Mouse (Mus musculus): Measurements from ENCODE around the gene Kit. TPM values are rescaled to one million over a fixed set of nuclear protein-coding genes. Genes with fewer than 3 reads are reported as not detected.

Gene Kit
- polyA plus RNA-seq, 1 experiment from 2014 or later = 14.5 TPM

- ATAC-seq (replicated peaks; ENCODE audit: low FRiP score, low read depth) (no peak), DNase-seq (ENCODE audit: low spot score) (no peak)
- Histone ChIP-seq H3K9ac (ENCODE audit: low read depth, low read length) (no peak overlapping the region), H3K4me2 (ENCODE audit: low read length) (no peak overlapping the region), H3K27ac (no peak overlapping the region), H3K9me3 (replicated peaks; ENCODE audit: low read length) (no peaks in the 10 kb centered on the region), H3K4me1 (replicated peaks; ENCODE audit: insufficient read depth, low read length) (no peaks in the 10 kb centered on the region), H3K27me3 (ENCODE audit: insufficient read depth, low read length) (no peaks in the 10 kb centered on the region), H3K36me3 (ENCODE audit: insufficient read depth, low read length) (no peaks in the 10 kb centered on the region), H3K4me3 (replicated peaks; ENCODE audit: low read depth, low read length) (no peak overlapping the region)
- WGBS = 88% methylated on average over 12 of the region's 12 CpGs
- TF ChIP-seq CTCF (IDR thresholded peaks at IDR 0.05; ENCODE audit: low read depth) = no peak
Measured at GRCm38 (mm10) chr5:75635385-75635784, 60.7 kb downstream of the Kit start.

- WGBS = 78% methylated on average over 11 of the region's 11 CpGs
- no peak for DNase-seq (ENCODE audit: low spot score)
Measured at GRCm38 (mm10) chr5:75640637-75641036, 65.9 kb downstream of the Kit start.

GRCm38 (mm10) chr5:75647046-75647445 is 72.3 kb downstream of the Kit start:
- Histone ChIP-seq H3K27ac (no peak overlapping the region), H3K9me3 (replicated peaks; ENCODE audit: low read length) (no peaks in the 10 kb centered on the region), H3K4me3 (replicated peaks; ENCODE audit: low read depth, low read length) (no peak overlapping the region), H3K36me3 (ENCODE audit: insufficient read depth, low read length) (0 out of 2 replicates have a peak, but pooled peaks cover 6% of the 10 kb centered on the region), H3K4me1 (replicated peaks; ENCODE audit: insufficient read depth, low read length) (no peaks in the 10 kb centered on the region), H3K4me2 (ENCODE audit: low read length) (no peak overlapping the region), H3K27me3 (ENCODE audit: insufficient read depth, low read length) (no peaks in the 10 kb centered on the region), H3K9ac (ENCODE audit: low read depth, low read length) (no peak overlapping the region)
- DNase-seq (ENCODE audit: low spot score) (no peak), ATAC-seq (replicated peaks; ENCODE audit: low FRiP score, low read depth) (no peak)
- WGBS = 92% methylated on average over 5 of the region's 5 CpGs
- TF ChIP-seq CTCF (IDR thresholded peaks at IDR 0.05; ENCODE audit: low read depth) = no peak

More at GRCm38 (mm10) chr5:75640637-75641036, 65.9 kb downstream of the Kit start:
- Histone ChIP-seq H3K9ac (ENCODE audit: low read depth, low read length) (no peak overlapping the region), H3K4me2 (ENCODE audit: low read length) (no peak overlapping the region), H3K27ac (no peak overlapping the region), H3K27me3 (ENCODE audit: insufficient read depth, low read length) (no peaks in the 10 kb centered on the region), H3K4me3 (replicated peaks; ENCODE audit: low read depth, low read length) (no peak overlapping the region), H3K9me3 (replicated peaks; ENCODE audit: low read length) (no peaks in the 10 kb centered on the region), H3K4me1 (replicated peaks; ENCODE audit: insufficient read depth, low read length) (no peaks in the 10 kb centered on the region), H3K36me3 (ENCODE audit: insufficient read depth, low read length) (0 out of 2 replicates have a peak, but pooled peaks cover 3% of the 10 kb centered on the region)
- no peak for TF ChIP-seq CTCF (IDR thresholded peaks at IDR 0.05; ENCODE audit: low read depth)
- no peak for ATAC-seq (replicated peaks; ENCODE audit: low FRiP score, low read depth)

- Histone ChIP-seq H3K27ac (no peak overlapping the region), H3K4me1 (replicated peaks; ENCODE audit: insufficient read depth, low read length) (no peaks in the 10 kb centered on the region), H3K9me3 (replicated peaks; ENCODE audit: low read length) (no peaks in the 10 kb centered on the region), H3K4me3 (replicated peaks; ENCODE audit: low read depth, low read length) (no peak overlapping the region), H3K4me2 (ENCODE audit: low read length) (no peak overlapping the region), H3K9ac (ENCODE audit: low read depth, low read length) (no peak overlapping the region), H3K27me3 (ENCODE audit: insufficient read depth, low read length) (no peaks in the 10 kb centered on the region), H3K36me3 (ENCODE audit: insufficient read depth, low read length) (0 out of 2 replicates have a peak, but pooled peaks cover 8% of the 10 kb centered on the region)
- no peak for ATAC-seq (replicated peaks; ENCODE audit: low FRiP score, low read depth)
- no peak for TF ChIP-seq CTCF (IDR thresholded peaks at IDR 0.05; ENCODE audit: low read depth)
- WGBS = 79% methylated on average over 8 of the region's 8 CpGs
- DNase-seq (ENCODE audit: low spot score) = no peak
Measured at GRCm38 (mm10) chr5:75650566-75650965, 75.8 kb downstream of the Kit start.

GRCm38 (mm10) chr5:75653431-75653830 is 78.7 kb downstream of the Kit start:
- no peak; the same call in 1 of the 2 replicates for ATAC-seq (replicated peaks; ENCODE audit: low FRiP score, low read depth)

GRCm38 (mm10) chr5:75658575-75658974 is 83.9 kb downstream of the Kit start:
- Histone ChIP-seq H3K36me3 (ENCODE audit: insufficient read depth, low read length) (no peaks in the 10 kb centered on the region), H3K27ac (no peak overlapping the region), H3K4me1 (replicated peaks; ENCODE audit: insufficient read depth, low read length) (no peaks in the 10 kb centered on the region), H3K9me3 (replicated peaks; ENCODE audit: low read length) (no peaks in the 10 kb centered on the region), H3K9ac (ENCODE audit: low read depth, low read length) (no peak overlapping the region), H3K4me2 (ENCODE audit: low read length) (no peak overlapping the region), H3K4me3 (replicated peaks; ENCODE audit: low read depth, low read length) (no peak overlapping the region), H3K27me3 (ENCODE audit: insufficient read depth, low read length) (no peaks in the 10 kb centered on the region)
- TF ChIP-seq CTCF (IDR thresholded peaks at IDR 0.05; ENCODE audit: low read depth) = no peak
- DNase-seq (ENCODE audit: low spot score) (no peak), ATAC-seq (replicated peaks; ENCODE audit: low FRiP score, low read depth) (no peak)
- WGBS = 93% methylated on average over 6 of the region's 6 CpGs

More at GRCm38 (mm10) chr5:75653431-75653830, 78.7 kb downstream of the Kit start:
- DNase-seq (ENCODE audit: low spot score) = no peak
- Histone ChIP-seq H3K27me3 (ENCODE audit: insufficient read depth, low read length) (no peaks in the 10 kb centered on the region), H3K9me3 (replicated peaks; ENCODE audit: low read length) (no peaks in the 10 kb centered on the region), H3K27ac (no peak overlapping the region), H3K4me2 (ENCODE audit: low read length) (no peak overlapping the region), H3K36me3 (ENCODE audit: insufficient read depth, low read length) (0 out of 2 replicates have a peak, but pooled peaks cover 5% of the 10 kb centered on the region), H3K9ac (ENCODE audit: low read depth, low read length) (no peak overlapping the region), H3K4me1 (replicated peaks; ENCODE audit: insufficient read depth, low read length) (no peaks in the 10 kb centered on the region), H3K4me3 (replicated peaks; ENCODE audit: low read depth, low read length) (no peak overlapping the region)
- no peak for TF ChIP-seq CTCF (IDR thresholded peaks at IDR 0.05; ENCODE audit: low read depth)
- 66% methylated on average over 8 of the region's 8 CpGs for WGBS

GRCm38 (mm10) chr5:75660342-75660741 is 85.6 kb downstream of the Kit start:
- ATAC-seq (replicated peaks; ENCODE audit: low FRiP score, low read depth) = no peak

More at GRCm38 (mm10) chr5:75660342-75660741, 85.6 kb downstream of the Kit start:
- WGBS = 98% methylated on average over 27 of the region's 27 CpGs
- Histone ChIP-seq H3K27ac (no peak overlapping the region), H3K4me2 (ENCODE audit: low read length) (no peak overlapping the region), H3K27me3 (ENCODE audit: insufficient read depth, low read length) (no peaks in the 10 kb centered on the region), H3K9ac (ENCODE audit: low read depth, low read length) (no peak overlapping the region), H3K9me3 (replicated peaks; ENCODE audit: low read length) (no peaks in the 10 kb centered on the region), H3K4me3 (replicated peaks; ENCODE audit: low read depth, low read length) (no peak overlapping the region), H3K36me3 (ENCODE audit: insufficient read depth, low read length) (no peaks in the 10 kb centered on the region), H3K4me1 (replicated peaks; ENCODE audit: insufficient read depth, low read length) (no peaks in the 10 kb centered on the region)
- DNase-seq (ENCODE audit: low spot score) = no peak
- TF ChIP-seq CTCF (IDR thresholded peaks at IDR 0.05; ENCODE audit: low read depth) = no peak

All from kidney, postnatal 0 days (tissue).